Comparison of ENCODE assay signal across 23 mouse cellular contexts in the genomic region with DNA sequence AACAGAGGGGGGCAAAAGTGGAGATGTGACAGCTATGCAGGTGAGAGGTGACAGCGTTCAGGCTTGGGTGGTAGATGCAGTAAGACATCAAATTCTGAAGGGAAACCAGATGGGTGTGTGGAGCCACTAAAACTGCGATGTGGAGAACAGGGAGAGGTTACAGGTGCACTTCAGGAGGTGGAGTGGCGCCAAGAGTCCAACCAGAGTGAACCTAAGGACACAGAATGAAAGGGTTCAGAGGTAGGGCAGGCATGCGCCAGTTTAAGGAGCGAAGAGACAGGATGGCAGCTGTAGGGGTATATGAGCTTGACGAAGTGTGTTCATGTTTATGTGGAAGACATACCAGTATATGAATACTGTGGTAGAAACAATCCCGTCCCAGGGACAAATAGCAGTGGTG.
DNase-seq lines count a peak whose midpoint lies in the region; ATAC-seq and TF ChIP-seq lines count a peak whose summit lies in the region.
"Had no signal": no experiment of that assay in that cellular context is flagged by ENCODE, and none has a peak within 500 bp of the region (broad histone marks: within the 10 kb centered on the region; RNA-seq: fewer than 3 reads in every experiment).

No protein-coding gene starts in this region.

- no peak for ATAC-seq in kidney, embryonic 14.5 days (ENCODE audit: low FRiP score, low TSS enrichment)
- ATAC-seq in neural tube, embryonic 15.5 days (ENCODE audit: low FRiP score): no peak
- ATAC-seq: liver, embryonic 12.5 days had no signal

- peak; percentile 84 for DNase-seq in heart, adult 11 months
- DNase-seq in heart, postnatal 25 days (ENCODE audit: low spot score): no peak
- peak; percentile 59 to 65 for DNase-seq in kidney, adult 8-10 months
- DNase-seq in spleen, adult 2 months (ENCODE audit: low read depth in 1 of 2, low spot score in 2 of 2): no peak
- no peak for DNase-seq in spleen, postnatal 36 days (ENCODE audit: low spot score in 2 of 2)
- DNase-seq in naive thymus-derived CD4-positive, alpha-beta T cell, adult 2 months (ENCODE audit: low read depth): peak; percentile 12
- DNase-seq: adrenal gland, postnatal 25 days; cerebellum, adult 11 months; cerebellum, postnatal 10 days; gastrocnemius, postnatal 25 days; layer of hippocampus, adult 9-11 months; right cerebral cortex, adult 18-20 months; thymus, postnatal 4 days had no signal

- no peak overlapping the region for H3K9ac ChIP-seq in kidney, embryonic 14.5 days (ENCODE audit: low read depth, low read length)
- no peak overlapping the region for H3K9ac ChIP-seq in neural tube, embryonic 15.5 days (replicated peaks)
- H3K9ac ChIP-seq: embryonic facial prominence, embryonic 12.5 days; hindbrain, embryonic 12.5 days; liver, embryonic 12.5 days had no signal

- no peak overlapping the region for H3K4me2 ChIP-seq in kidney, embryonic 14.5 days (replicated peaks; ENCODE audit: low read depth, low read length)
- H3K4me2 ChIP-seq in neural tube, embryonic 15.5 days: no peak overlapping the region
- H3K4me2 ChIP-seq: embryonic facial prominence, embryonic 12.5 days; hindbrain, embryonic 12.5 days; liver, embryonic 12.5 days had no signal

- intact Hi-C loops in heart, postnatal 25 days (cut with DNase I): no loop called here

- TF ChIP-seq POLR2A in spleen, adult 2 months (IDR thresholded peaks at IDR 0.05; ENCODE audit: low read depth, low read length): no peak

- H3K27ac ChIP-seq in kidney, embryonic 14.5 days (ENCODE audit: low read depth, low read length): no peak overlapping the region
- H3K27ac ChIP-seq in spleen, adult 2 months (ENCODE audit: insufficient read depth, low read length): peak overlapping the region; percentile 32
- H3K27ac ChIP-seq in neural tube, embryonic 15.5 days (replicated peaks): no peak overlapping the region
- H3K27ac ChIP-seq: embryonic facial prominence, embryonic 12.5 days; hindbrain, embryonic 12.5 days; liver, embryonic 12.5 days; macrophage had no signal

- 89% methylated on average over 7 of the region's 7 CpGs for WGBS in kidney, embryonic 14.5 days
- 73% methylated on average over 7 of the region's 7 CpGs for WGBS in spleen, adult 2 months
- WGBS in neural tube, embryonic 15.5 days: 94% methylated on average over 7 of the region's 7 CpGs

- TF ChIP-seq CTCF in spleen, adult 2 months (IDR thresholded peaks at IDR 0.05; ENCODE audit: extremely low read depth, insufficient read depth, insufficient read length, insufficient replicate concordance): no peak

- no peak overlapping the region for H3K4me3 ChIP-seq in kidney, embryonic 14.5 days (ENCODE audit: low read length)
- no peak overlapping the region for H3K4me3 ChIP-seq in spleen, adult 2 months (ENCODE audit: extremely low read depth, insufficient read depth, insufficient read length)
- H3K4me3 ChIP-seq in neural tube, embryonic 15.5 days (replicated peaks): no peak overlapping the region
- H3K4me3 ChIP-seq: embryonic facial prominence, embryonic 12.5 days; erythroblast, embryonic 14.5 days; hindbrain, embryonic 12.5 days; limb, embryonic 10.5 days; liver, embryonic 12.5 days; midbrain, embryonic 10.5 days had no signal

- H3K27me3 ChIP-seq in kidney, embryonic 14.5 days (ENCODE audit: control insufficient read depth, insufficient read depth, low read length): no peaks in the 10 kb centered on the region
- H3K27me3 ChIP-seq in spleen, adult 2 months (ENCODE audit: control insufficient read depth, insufficient read depth, low read length): no peaks in the 10 kb centered on the region
- no peaks in the 10 kb centered on the region for H3K27me3 ChIP-seq in neural tube, embryonic 15.5 days (replicated peaks)
- H3K27me3 ChIP-seq: embryonic facial prominence, embryonic 12.5 days; hindbrain, embryonic 12.5 days; liver, embryonic 12.5 days had no signal

- H3K9me3 ChIP-seq in kidney, embryonic 14.5 days (ENCODE audit: control insufficient read depth, low read length): no peaks in the 10 kb centered on the region
- no peaks in the 10 kb centered on the region for H3K9me3 ChIP-seq in neural tube, embryonic 15.5 days (replicated peaks)
- H3K9me3 ChIP-seq: embryonic facial prominence, embryonic 12.5 days; G1E; hindbrain, embryonic 12.5 days; limb, embryonic 10.5 days; liver, embryonic 12.5 days; midbrain, embryonic 10.5 days had no signal

- peaks cover 11% of the 10 kb centered on the region; the same call in 1 of the 2 replicates for H3K4me1 ChIP-seq in kidney, embryonic 14.5 days (ENCODE audit: control insufficient read depth, insufficient read depth, low read length)
- H3K4me1 ChIP-seq in spleen, adult 2 months (ENCODE audit: control insufficient read depth, insufficient read depth, insufficient read length): peaks cover 18% of the 10 kb centered on the region; the same call in 1 of the 2 replicates
- H3K4me1 ChIP-seq in neural tube, embryonic 15.5 days: no peaks in the 10 kb centered on the region

- no peaks in the 10 kb centered on the region for H3K36me3 ChIP-seq in kidney, embryonic 14.5 days (ENCODE audit: control insufficient read depth, insufficient read depth, low read length)
- no peaks in the 10 kb centered on the region for H3K36me3 ChIP-seq in spleen, adult 2 months (ENCODE audit: control insufficient read depth, insufficient read depth, low read length)
- H3K36me3 ChIP-seq in neural tube, embryonic 15.5 days: no peaks in the 10 kb centered on the region
- H3K36me3 ChIP-seq: embryonic facial prominence, embryonic 12.5 days; G1E; hindbrain, embryonic 12.5 days; limb, embryonic 10.5 days; liver, embryonic 12.5 days; midbrain, embryonic 10.5 days had no signal

Comparison
In these comparisons a context has a peak if more than half of its experiments do, and no peak if none do; other contexts are left out.
1. DNase-seq: peak in heart, adult 11 months (single experiment), kidney, adult 8-10 months (2 of 2) and naive thymus-derived CD4-positive, alpha-beta T cell, adult 2 months (single experiment); none in heart, postnatal 25 days (single experiment), spleen, adult 2 months (0 of 2) and spleen, postnatal 36 days (0 of 2).